Mouse (Mus musculus): ENCODE results near the gene Tnfrsf1b.
A peak's percentile ranks its signal among the peaks of the same experiment; 100 is the strongest.

Gene Tnfrsf1b

DNA sequence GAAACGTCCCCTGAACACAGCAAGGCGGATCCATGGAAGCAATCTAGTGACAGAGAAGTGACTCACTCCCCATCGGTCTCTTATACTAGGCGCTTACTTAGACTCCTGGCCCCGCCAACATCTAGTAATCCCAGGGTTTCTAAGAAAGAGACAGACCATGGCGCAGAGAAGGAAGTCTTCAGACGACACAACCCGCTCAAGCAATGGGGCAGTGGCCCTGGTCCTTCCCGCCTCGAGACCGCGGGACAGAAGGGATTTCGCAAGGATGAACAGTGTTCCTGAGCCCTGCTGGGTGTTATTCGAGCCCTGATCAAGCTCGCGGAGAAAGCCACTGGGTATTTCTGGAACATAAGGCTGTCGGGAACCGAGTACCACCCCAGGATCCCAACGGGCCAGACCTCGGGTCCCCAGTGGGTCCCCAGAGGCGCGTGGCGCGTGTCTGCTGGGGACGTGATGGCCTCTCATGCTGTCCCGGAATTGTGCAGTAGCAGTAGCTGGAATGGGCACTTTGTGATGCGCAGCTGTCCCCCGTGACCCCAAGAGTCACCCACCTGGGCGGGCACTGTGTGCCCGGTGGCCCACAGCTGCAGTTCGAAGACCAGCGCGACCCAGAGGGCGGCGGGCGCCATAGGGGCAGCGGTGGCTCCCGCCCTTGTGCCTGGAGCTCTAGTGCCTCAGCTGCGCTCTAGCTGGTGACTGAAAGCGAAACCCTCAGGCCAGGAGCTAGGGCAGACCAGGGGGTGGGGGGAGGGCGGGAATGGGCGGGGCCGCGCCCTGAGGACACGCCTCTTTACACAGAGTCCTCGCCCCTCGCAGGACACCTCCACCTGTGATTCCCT lies at the start of gene Tnfrsf1b:
Gene Tnfrsf1b (minus strand): TSS at position 698 of the 839 bp plus-strand sequence.
- DNase-seq, result peak; percentile 51

DNA sequence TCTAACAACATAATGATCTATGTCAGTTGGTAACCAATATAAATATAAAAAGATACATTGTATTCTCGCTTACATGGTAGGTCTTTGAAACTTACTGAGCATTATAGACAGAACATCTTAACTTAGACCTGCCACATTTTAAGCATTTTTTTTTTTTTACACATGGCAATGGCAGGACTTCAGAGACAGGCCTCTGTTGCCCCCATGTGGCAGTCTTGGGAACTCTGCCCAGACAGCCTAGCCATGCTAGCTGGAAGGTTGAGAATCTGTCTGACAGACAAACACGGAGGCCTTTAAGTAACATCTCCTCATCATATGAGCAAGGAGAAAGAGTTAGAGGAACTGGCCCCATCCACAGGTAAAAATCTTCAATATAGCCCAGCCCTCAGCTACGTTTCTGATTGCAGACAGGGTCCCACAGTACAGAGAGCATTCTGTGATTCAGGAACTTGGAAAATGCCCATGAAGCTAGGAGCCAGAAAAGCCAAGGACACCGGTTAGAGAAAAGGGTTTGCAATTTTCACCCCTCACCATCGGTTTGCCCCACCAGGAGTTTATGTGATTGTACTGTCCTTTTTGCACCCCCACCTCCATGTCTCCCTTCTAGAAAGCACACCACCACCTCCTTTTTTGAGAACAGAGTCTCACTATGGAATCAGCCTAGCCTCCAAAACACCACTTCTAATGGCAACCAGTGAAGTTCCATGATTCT lies 49.1 kb upstream of the Tnfrsf1b start:
- DNase-seq, result peak; percentile 81

DNA sequence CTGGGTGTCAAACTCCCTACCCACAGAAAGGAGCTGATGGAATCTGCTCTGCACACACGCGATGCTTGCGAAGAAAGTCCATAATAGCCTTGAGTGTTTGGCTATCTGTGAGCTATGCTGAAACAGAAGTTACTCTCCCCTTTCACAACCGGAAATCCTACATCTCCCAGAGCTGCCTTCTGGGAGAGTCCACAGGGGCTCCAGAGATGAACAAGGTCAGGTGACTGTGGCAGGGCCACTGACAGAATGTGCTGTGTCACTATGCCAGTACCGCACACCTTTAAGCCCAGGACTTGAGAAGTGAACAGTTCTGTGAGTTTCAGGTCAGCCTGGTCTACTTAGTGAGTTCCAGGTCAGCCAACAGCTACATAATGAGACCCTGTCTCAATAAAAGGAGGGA lies 47.9 kb upstream of the Tnfrsf1b start:
- DNase-seq, result no peak

DNA sequence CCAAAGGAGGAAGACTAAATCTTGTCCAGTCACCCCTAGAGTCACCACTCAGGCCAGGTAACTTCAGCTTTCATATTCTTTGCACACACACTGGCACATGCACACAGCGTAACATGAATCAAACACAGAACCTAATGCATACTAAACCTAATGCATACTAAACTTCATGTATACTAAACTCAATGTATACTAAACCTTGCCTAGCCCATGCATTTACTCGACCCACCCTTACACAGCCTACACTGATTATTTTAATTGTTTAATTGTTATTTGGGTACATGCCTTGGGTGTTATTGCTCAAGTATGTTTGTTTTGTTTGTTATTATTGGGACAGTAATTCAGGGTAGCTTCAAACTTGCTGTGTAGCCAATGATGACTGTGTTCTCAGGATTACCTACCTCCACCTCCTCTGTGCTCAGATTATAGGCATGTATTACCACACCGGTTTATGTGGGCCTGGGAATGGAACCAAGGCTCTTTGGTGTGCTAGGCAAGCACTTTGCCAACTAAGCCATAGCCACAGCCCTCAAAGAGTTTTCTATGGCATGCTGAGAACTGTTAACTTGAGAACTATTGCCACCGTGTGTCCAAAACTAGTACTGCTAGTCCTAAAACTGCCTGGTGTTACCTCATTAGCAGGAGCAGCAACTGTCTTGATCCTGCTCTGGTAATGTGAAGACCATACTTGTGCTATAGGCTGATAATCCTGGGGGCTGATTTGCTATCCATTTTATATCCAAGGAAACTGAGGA lies 39.9 kb upstream of the Tnfrsf1b start:
- peak; percentile 78 for DNase-seq

DNA sequence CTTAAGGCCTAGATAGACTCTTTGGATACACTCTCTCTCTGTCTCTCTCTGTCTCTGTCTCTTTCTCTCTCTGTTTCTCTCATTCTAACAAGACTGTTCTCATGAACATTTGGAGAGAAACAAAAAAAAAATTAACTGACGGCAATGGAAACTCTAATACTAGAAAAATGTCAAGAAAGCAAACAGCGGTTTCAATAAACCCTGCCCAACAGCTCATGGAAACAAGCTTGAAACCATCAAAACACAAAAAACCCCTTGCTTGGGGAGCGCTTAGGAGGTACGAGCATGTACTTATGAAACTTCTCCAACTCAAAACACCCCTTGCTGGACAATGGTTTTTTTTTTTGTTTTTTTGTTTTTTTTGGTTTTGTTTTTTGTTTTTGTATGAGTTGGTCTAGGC lies 38.0 kb upstream of the Tnfrsf1b start:
- DNase-seq, result no peak

DNA sequence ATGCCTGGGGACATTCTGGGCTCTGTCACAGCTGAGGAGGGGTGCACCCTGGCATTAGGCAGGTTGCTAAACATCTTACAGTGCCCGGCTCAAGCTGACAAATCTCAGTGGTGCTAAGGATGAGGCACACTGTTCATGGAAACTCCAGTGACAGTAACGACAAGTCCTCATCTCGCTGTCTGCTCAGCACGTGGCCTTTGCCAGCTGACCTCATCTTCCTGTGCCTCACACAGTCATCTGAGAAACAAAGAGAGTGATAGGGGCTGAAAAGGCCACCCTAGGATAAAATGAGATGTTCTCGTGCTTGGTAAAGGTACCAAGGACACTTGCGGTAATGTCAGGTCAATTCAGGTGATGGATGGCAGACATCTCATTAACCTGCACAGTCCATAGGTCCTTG lies 36.8 kb upstream of the Tnfrsf1b start:
- DNase-seq, result no peak

DNA sequence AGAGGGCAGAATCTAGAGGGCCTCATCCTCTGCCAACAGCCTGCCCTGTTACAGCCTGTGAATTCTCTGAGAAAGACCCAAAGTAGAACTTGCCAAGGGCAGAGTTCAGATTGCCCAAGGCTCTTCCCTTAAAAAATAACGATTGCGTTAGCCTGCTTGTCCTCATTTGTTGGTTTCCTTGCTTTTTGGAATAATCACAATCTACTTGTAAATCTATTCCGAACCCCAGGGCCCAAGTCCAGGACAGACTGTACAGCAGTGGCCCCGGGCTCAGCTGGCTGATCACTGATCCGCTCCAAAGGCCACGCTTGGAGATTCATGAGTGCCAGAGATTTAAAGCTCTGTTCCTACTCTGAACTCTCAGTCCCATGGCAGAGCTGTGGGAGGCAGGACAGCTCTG lies 34.3 kb upstream of the Tnfrsf1b start:
- peak; percentile 30 for DNase-seq

DNA sequence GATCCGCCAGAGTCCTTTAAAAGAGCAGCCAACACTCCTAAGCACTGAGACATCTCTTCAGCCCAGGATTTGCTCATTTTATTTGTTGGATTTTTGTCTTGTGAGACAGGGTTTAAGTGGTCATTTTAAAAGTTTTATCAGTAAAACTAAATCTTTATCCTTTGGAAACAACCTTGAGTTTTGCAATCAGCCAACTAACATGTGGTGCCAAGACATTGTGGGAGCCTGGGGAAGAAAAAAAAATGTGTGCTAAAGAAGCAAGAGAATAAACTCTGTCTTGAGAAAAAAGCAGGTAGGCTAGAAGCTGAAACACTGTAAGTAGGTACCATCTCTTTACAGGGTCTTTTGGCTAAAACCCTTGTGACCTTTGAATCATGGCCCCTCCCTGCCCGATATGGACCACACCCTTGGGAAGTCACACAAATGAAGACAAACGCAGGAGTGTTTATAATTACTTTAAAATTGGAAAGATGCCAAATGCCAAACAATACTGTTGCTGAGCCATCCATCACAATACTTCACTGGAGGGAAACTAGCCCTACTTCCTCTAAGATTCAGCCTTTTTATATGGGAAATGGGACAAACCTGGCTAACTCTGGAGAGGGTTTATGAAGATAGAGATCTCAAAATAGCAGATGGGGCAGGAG lies 32.2 kb upstream of the Tnfrsf1b start:
- DNase-seq, result no peak

DNA sequence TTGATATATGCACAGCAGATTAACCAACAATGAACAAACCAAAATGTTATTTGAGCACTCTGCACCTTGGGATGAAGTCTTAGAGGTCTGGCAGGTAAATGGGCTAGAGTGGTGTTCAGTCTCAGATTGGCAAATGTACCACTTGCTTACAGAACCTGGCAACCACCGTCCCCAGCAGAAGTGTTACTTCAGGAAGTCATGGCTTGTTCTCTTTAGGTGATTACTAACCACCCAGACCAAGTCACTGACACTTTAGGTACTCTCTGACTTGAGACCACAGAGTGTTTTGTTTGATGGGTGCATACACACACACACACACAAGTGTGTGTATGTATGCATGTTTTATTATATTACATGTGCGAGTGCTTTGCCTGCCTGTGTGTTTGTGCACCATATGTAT lies 31.6 kb upstream of the Tnfrsf1b start:
- no peak for DNase-seq

DNA sequence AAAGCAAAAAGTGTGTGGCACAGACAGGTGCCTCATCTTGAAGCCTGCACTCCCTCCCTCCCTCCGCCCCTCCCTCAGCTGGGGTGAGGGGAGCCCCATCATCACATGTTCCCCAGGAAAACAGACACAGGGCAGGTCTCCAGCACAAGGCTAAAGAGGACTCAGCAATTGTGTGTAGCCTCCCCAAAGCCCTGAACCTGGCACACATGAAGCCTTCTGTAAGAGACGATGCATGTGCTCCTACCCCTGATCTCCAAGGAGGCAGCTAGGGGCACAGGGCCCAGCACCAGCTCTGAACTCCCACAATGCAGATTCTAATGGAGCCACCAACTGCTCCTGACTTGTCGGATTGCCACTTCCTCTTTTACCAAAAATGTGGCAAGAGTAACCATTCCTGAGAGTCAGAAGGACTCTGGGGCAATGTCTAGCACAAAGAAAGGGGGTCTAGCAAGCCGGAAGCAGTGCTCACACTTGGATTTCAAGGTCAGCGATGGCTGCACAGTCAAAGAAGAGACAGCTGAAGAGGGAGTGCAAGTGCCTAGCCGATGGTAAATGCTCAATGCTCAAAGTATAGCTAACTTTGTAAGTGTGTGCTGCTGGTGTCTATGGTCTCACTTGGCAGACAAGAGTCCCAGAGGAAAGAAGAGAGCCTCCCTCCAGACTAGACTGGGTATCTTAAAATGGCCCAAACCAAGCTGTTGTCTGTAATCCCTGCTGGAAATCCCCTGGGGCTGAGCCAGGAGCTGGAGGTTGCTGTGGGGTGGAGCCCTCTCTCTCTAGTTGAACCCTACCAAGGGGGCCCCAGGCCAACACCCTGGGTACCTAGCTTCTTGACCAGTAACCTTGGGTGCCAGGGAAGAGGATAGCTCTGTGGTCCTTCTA lies 29.9 kb upstream of the Tnfrsf1b start:
- DNase-seq, result no peak

DNA sequence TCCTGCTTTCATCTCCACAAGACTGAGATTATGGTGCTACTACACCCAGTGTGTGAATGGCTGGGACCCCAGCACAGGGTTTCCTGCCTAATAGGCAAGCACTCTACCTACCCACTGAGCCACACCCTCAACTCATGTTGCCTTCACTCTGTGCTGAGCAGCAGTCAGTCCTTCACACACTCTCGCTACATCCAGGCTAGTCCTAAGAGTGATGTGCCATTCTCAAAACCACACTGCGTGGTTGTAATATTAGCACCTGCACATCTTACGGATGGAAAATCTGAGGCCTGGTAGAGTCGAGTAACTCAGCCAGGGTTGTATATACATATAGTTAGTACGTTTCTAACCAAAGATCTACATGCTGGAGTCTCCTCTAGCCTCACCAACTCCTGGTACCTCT lies 28.2 kb upstream of the Tnfrsf1b start:
- no peak for DNase-seq

DNA sequence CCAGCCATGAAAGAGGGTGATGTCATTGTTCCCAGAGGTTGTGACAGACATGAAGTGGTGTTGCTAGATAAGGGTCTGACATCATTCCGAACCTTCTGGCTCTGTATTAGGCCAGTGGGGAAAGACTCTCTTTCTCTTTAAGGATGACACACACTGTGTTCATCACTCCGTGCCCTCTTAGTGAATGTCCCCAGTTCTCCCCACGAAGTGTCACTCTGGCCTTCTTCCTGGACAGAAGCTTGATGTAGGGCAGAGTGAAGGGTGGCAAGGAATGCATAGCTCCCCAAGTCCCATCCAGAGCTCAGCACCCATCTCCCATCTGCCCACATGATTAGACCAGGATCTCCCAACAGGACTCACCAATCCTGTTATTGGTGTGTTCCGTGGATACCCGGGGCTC lies 27.3 kb upstream of the Tnfrsf1b start:
- no peak for DNase-seq

DNA sequence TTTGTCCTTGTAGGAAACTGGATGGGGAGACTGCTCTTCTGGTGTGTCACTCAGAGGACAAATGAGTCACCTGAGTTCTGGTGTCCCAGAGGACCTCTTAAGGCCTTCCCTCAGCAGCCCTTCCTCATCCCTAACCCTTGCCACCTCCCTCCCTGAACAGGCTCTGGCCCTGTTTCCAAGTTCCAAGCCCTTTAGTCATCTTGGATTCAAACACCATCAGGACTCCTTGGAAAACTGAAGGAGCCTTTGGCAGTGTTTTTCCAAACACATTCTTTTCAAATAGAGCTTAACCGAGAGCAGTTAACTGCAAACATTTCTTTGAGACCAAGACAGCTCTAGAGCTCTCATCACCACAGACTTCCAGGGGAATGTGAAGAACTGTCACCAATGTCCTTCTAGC lies 26.1 kb upstream of the Tnfrsf1b start:
- no peak for DNase-seq

DNA sequence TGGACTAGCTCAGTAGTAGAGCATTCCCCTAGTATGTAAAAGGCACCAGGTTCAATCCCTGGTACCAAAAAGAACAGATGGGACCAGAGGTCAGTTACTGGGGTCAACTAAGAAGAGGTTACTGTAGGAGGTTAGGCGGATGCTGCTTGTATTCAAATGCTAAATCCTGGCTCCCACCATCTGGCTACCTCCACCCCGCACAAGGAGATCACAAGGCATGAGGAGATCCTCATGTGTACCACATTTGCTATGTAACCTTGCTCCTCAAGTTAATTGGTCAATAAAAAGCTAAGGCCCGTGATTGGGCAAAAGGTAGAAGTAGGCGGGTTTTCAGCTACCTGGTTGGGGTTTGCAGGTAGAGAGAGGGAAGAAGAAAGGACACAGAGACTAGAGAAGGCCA lies 25.0 kb upstream of the Tnfrsf1b start:
- no peak for DNase-seq

DNA sequence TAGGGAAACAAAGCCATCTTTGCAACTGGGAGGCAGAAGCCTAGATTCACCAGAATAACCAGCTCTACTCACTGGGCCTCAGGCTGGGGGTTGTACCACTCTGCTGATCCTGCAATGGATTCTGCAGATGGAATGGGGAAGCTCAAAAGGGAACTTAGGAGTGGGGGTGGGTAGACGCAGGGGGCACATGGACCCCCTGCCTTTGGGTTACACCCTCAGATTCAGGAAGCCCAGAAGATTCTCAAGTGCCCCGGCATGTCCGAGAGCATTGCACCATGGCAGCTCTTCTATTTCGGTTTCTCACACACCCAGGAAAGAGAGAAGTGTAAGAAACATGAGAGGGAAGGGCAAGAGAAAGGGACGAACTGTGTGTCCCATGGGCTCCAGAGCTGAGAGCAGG lies 23.5 kb upstream of the Tnfrsf1b start:
- DNase-seq, result no peak

DNA sequence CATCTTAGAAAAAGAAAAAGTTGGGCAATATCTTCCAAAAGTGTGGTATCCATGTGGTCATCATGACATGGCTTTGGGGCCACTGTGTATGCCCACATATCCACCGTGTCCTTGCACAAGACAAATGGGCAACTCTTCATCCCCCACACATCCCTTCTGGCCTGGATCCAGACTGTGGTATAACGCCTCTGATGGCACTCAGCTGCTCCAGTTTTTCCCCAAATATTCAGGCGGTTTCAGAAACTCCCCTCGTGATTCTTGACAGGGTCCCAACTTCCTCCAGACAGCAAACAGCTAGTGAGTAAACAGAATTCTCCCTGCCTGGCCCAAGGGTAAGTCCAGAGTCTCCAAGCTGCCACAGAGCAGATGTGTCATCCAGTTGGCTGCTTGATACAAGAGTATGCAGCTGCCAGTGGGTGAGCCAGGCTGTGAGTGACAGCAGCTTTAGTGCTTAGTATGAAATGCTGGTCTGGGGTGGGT lies 21.0 kb upstream of the Tnfrsf1b start:
- no peak for DNase-seq

DNA sequence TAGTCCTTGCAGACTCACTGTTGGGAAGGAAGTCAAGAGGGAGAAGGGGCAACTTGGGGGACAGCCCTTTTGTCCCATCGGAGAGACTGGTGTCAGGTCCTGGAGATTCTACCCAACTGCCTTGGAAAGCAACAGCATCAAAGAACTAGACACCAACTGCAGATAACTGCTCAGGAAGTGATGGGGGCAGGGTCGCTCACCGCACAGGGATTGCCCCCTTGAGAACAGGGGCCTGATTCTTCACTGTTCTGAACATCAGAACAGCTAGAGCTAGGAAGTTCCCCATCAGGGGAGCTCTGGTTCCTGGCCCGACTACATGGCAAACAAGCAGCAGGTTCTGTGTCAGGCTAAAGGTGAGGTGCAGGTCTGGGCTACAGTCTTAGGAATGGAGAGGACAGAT lies 19.8 kb upstream of the Tnfrsf1b start:
- DNase-seq, result no peak

DNA sequence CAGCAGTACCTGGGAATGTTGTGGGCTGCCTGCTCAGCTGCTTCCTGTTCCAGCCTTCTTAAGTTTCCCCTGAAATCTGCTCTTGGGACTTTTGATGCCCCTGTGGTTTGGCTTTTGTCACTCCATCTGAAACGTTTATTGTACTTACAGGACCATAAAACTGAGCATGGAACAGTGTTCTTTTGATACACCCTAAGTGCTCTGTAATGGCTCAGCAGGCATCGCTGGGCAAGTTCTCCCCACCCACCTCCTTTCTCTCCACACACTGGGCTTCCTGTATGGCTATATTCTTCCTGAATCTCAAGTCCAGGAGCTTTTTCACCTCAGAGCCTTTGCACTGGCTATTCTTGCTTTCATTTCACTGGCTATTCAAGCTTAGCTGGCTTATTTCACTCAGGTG lies 18.1 kb upstream of the Tnfrsf1b start:
- no peak for DNase-seq

DNA sequence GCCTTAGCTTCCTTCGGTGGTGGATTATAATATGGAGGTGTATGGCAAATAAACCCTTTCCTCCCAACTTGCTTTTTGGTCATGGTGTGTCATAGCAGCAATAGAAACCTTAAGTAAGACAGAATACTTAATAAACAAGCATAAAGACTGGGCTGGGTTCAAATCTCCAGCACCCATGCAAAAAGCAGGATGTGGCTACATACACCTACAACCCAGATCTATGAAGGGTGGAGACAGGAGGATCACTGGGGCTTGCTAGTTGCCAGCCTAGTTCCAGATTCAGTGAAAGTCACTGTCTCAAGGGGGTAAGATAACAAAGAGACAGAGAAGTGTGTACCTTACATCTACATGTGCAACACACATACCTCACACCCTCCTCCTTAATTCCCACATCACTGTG lies 16.9 kb upstream of the Tnfrsf1b start:
- DNase-seq, result no peak

DNA sequence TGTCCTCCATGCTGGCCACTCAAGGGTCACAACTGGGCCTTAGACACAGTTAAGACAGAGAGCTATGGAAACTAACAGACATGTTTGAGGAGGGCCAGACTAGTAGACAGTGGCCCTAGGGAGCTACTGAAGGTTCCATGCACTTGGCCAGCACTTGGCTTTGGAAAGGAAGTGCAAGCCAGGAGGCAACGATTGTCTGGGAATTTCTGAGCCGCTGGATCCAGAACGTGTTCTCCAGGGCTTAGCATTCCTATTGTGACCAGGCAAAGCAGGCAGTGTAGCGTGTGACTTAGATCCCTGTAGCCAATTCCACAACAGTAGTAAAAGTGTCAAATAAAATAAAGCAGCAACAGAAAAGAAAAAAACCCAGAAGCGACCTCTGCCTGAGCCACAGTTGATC lies 14.1 kb upstream of the Tnfrsf1b start:
- DNase-seq, result no peak

DNA sequence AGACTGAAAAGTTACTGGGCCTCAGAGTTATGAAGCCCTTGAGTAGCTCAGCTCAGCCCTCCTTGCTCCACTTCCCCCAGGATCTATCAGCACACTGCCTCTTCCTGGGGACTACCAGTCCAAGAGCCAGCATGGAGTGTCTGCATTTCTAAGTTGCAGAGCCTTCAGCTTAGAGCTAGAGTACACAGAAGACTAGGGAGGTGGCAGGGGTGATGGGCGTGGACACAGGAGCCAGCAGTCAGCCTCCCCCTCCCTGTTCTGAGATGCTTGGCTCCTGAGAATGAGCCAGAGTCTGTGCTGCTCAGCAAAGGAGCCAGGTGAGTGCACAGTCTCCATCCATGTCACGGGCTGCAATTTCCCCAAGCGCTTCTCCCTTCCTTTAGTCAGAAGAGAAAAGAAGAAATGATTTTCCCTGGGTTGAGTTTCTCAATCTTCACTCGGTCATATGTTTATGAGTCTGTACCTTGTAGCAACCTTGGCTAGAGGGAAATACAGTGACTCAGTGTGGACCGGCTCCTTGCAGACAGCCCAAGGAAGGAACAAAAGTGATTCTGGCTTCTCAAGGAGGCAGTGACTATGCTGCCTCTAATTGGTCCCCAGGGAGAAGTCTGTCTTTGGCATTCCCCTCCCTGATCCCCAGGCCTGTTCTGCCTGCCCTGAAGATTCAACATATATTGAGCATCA lies 11.2 kb upstream of the Tnfrsf1b start:
- DNase-seq, result no peak

Measured in kidney, postnatal 10 days (tissue).